Mouse (Mus musculus) liver, postnatal 0 days (tissue): ENCODE results near the gene Unc13c. TPM values are rescaled to one million over a fixed set of nuclear protein-coding genes. Genes with fewer than 3 reads are reported as not detected.

Experiments used
- ATAC-seq: fragments of 200-750 bp; cut with Nextera tagmentation; 2 replicates; pipeline ENCODE4 v1.8.0; 2017; ENCODE audit warnings: mild to moderate bottlenecking, moderate library complexity
- DNase-seq: peaks from one replicate; pipeline ENCODE4 v3.0.0-alpha.2; 2016
- H3K27ac ChIP-seq: fragments of 300-500 bp; sonication (generic); 2 replicates; pipeline ENCODE4 v1.5.1; 2014; ENCODE audit warnings: antibody characterized with exemption, moderate library complexity, mild to moderate bottlenecking, low read depth
- H3K27me3 ChIP-seq: fragments of 300-500 bp; sonication (generic); 2 replicates; pipeline ENCODE4 v1.6.1; 2014; ENCODE audit warnings: low read length, control low read depth, mixed read lengths; ENCODE audit not compliant: insufficient read depth
- H3K36me3 ChIP-seq: fragments of 300-500 bp; sonication (generic); replicated peaks from 2 replicates; pipeline ENCODE4 v1.6.1; 2014; ENCODE audit warnings: mild to moderate bottlenecking, control low read depth, low read length, moderate library complexity, mixed read lengths; ENCODE audit not compliant: insufficient read depth
- H3K4me1 ChIP-seq: fragments of 300-500 bp; sonication (generic); 2 replicates; pipeline ENCODE4 v1.6.1; 2014; ENCODE audit warnings: antibody characterized with exemption, mild to moderate bottlenecking, control low read depth; ENCODE audit not compliant: insufficient read depth
- H3K4me2 ChIP-seq: fragments of 300-500 bp; sonication (generic); 2 replicates; pipeline ENCODE4 v1.6.1; 2014; ENCODE audit warnings: low read depth, mild to moderate bottlenecking, low read length, moderate library complexity, mixed read lengths
- H3K4me3 ChIP-seq: fragments of 300-500 bp; sonication (generic); 2 replicates; pipeline ENCODE4 v1.5.1; 2014; ENCODE audit warnings: low read depth, low read length
- H3K9ac ChIP-seq: fragments of 300-500 bp; sonication (generic); replicated peaks from 2 replicates; pipeline ENCODE4 v1.6.1; 2014; ENCODE audit warnings: mild to moderate bottlenecking, moderate library complexity
- H3K9me3 ChIP-seq: fragments of 300-500 bp; sonication (generic); 2 replicates; pipeline ENCODE4 v1.6.1; 2016; ENCODE audit warnings: mild to moderate bottlenecking, control low read depth, low read length, mixed read lengths
- CTCF ChIP-seq: sonication (generic); IDR thresholded peaks from 2 replicates; pipeline ENCODE4 v1.5.1; 2016; ENCODE audit warnings: antibody characterized with exemption, low read depth
- EP300 ChIP-seq: IDR thresholded peaks from 2 replicates; pipeline ENCODE4 v1.6.1; 2016; ENCODE audit warnings: antibody characterized with exemption, low read depth, mild to moderate bottlenecking
- WGBS: fragments of 180-500 bp; shearing (Covaris S2); extraction: QIAGEN DNeasy Blood & Tissue Kit; methylation state at CpG from one replicate; pipeline ENCODE4 v1.1.7; 2014; ENCODE audit not compliant: insufficient replicate concordance; 5-methylcytosine and 5-hydroxymethylcytosine counted together
- polyA plus RNA-seq: library from polyadenylated mRNA; unstranded; fragments of >200 nt; fragmentation: Nextera tagmentation; extraction: Ambion mirVana; gene quantifications from 2 replicates; pipeline ENCODE4 v1.2.1, GENCODE M21; 2015

The Unc13c gene
- polyA plus RNA-seq, 1 experiment from 2014 or later: 0.04 TPM

DNA sequence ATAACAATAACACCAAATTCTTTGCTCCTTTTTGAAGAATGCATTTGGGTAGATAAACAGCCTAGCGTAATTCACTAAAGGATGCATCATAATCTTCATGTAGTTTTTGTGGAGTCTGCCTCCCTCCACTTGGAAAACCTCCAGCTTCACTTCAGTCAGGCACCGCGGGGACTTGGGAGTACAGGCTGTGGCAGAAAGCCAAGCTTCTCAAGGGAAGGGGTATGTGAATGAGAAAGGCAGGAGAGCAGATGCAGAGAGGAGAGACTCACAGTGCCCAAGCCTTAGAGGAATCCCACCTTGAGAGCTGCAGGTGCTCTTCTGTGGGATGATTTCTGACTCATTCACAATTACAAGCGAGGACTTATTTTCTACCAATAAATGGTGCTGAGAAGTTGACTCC lies 33.9 kb downstream of the Unc13c start:
- DNase-seq (no peak), ATAC-seq (no peak)
- 71% methylated on average over 4 of the region's 4 CpGs for WGBS
- Histone ChIP-seq H3K9me3 (no peaks in the 10 kb centered on the region), H3K4me2 (no peak overlapping the region), H3K4me3 (no peak overlapping the region), H3K36me3 (no peaks in the 10 kb centered on the region), H3K4me1 (no peaks in the 10 kb centered on the region), H3K9ac (no peak overlapping the region), H3K27me3 (no peaks in the 10 kb centered on the region), H3K27ac (no peak overlapping the region)
- no peak for TF ChIP-seq CTCF
- TF ChIP-seq EP300: no peak

GRCm38 (mm10) chr9:73931988-73932387 lies 36.8 kb downstream of the Unc13c start:
- WGBS: 84% methylated on average over 9 of the region's 9 CpGs
- Histone ChIP-seq H3K4me1 (no peaks in the 10 kb centered on the region), H3K9me3 (no peaks in the 10 kb centered on the region), H3K4me3 (no peak overlapping the region), H3K4me2 (no peak overlapping the region), H3K36me3 (no peaks in the 10 kb centered on the region), H3K27me3 (no peaks in the 10 kb centered on the region), H3K27ac (no peak overlapping the region), H3K9ac (no peak overlapping the region)
- no peak for DNase-seq
- ATAC-seq: no peak
- no peak for TF ChIP-seq EP300
- no peak for TF ChIP-seq CTCF

- H3K4me2 ChIP-seq: no peak overlapping the region
- no peaks in the 10 kb centered on the region for H3K4me1 ChIP-seq
- no peaks in the 10 kb centered on the region for H3K27me3 ChIP-seq
- H3K27ac ChIP-seq: no peak overlapping the region
- TF ChIP-seq CTCF: no peak
- no peak for TF ChIP-seq EP300
- no peaks in the 10 kb centered on the region for H3K9me3 ChIP-seq
- ATAC-seq: no peak
- WGBS: 52% methylated on average over 2 of the region's 2 CpGs
- H3K4me3 ChIP-seq: no peak overlapping the region
- H3K9ac ChIP-seq: no peak overlapping the region
- DNase-seq: no peak
- no peaks in the 10 kb centered on the region for H3K36me3 ChIP-seq
These were observed 41.5 kb downstream of the Unc13c start for GRCm38 (mm10) chr9:73927276-73927675.

DNA sequence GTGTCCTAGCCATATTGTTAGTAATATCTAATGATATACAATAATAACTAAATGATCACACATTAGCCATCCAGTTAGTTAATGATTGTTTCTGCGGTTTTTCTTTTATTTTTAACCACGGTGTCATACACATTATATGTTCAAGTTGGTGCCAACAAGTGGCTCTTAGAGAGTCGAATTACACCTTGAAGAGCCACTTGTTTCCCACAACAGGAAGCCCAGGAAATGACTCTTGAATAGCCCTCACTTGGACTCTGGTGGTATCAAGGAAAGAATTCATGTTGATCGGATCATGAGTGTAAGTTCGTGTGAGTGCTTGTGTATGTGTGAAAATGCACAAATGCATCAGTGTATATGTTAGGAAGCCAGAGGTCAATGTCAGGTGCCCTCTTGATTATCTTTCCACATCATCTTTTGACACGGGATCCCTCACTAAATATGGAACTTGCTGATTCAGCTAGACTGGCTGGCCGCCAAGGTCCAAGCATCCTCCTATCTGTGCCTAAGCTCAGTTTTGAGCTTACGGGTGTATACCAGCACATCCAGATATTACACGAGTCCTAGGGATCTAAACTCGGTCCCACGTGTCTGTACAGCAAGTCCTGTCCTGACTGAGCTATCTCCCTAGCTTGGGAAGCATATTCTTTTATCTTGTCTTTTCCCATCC lies 46.2 kb downstream of the Unc13c start:
- H3K4me2 ChIP-seq: no peak overlapping the region
- no peaks in the 10 kb centered on the region for H3K27me3 ChIP-seq
- ATAC-seq (no peak), DNase-seq (no peak)
- WGBS: 66% methylated on average over 11 of the region's 11 CpGs
- no peak overlapping the region for H3K27ac ChIP-seq
- H3K4me3 ChIP-seq: no peak overlapping the region
- no peaks in the 10 kb centered on the region for H3K4me1 ChIP-seq
- no peaks in the 10 kb centered on the region for H3K9me3 ChIP-seq
- H3K36me3 ChIP-seq: no peaks in the 10 kb centered on the region
- H3K9ac ChIP-seq: no peak overlapping the region
- no peak for TF ChIP-seq EP300
- TF ChIP-seq CTCF: no peak

DNA sequence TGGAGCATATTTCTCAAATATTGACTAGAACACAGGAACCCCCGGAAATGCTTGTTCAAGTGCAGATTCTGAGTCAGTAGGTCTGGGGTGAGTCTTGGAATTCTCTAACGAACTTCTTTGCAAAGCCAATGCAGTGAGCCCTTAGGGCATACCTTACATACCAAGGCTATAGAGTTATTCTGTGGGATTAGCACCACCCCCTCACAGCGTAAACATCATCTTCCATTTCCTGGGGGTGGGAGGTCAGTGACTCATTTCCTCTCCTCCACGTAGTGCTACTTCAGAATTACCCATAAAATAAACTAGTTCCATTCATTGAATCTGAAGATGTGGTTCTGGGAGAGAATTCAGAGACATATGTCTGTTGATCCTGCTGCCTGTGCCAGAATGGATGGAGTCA lies 62.8 kb downstream of the Unc13c start:
- ATAC-seq (no peak), DNase-seq (no peak)
- H3K27me3 ChIP-seq: no peaks in the 10 kb centered on the region
- H3K9me3 ChIP-seq: no peaks in the 10 kb centered on the region
- no peak overlapping the region for H3K27ac ChIP-seq
- H3K9ac ChIP-seq: no peak overlapping the region
- H3K4me2 ChIP-seq: no peak overlapping the region
- no peak overlapping the region for H3K4me3 ChIP-seq
- H3K4me1 ChIP-seq: no peaks in the 10 kb centered on the region
- WGBS: 62% methylated on average over 4 of the region's 4 CpGs
- no peaks in the 10 kb centered on the region for H3K36me3 ChIP-seq
- TF ChIP-seq CTCF (no peak), EP300 (no peak)

GRCm38 (mm10) chr9:73898516-73898915 lies 70.2 kb downstream of the Unc13c start:
- Histone ChIP-seq H3K4me1 (no peaks in the 10 kb centered on the region), H3K27ac (no peak overlapping the region), H3K36me3 (no peaks in the 10 kb centered on the region), H3K4me3 (no peak overlapping the region), H3K9ac (no peak overlapping the region), H3K4me2 (no peak overlapping the region), H3K9me3 (no peaks in the 10 kb centered on the region), H3K27me3 (no peaks in the 10 kb centered on the region)
- no peak for TF ChIP-seq EP300
- no peak for TF ChIP-seq CTCF
- 60% methylated on average over 3 of the region's 3 CpGs for WGBS
- ATAC-seq (no peak), DNase-seq (no peak)

DNA sequence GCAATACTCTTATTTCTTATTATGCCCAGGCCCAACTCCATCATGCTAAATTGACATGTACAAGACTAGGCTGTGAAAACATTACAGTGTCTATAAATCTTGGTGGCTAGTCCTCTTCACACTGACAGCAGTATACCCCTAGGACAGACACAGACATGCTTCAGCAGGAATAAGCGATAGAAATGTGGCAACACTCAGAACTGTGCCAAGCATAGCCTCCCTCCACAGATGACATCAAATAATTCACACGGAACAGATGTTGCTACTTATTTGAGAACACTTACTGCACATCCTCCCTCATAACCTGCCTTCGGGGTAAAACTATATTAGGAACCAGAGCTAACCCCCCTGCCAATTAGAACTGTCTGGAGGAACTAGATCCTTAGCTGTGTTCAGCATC lies 72.6 kb downstream of the Unc13c start:
- Histone ChIP-seq H3K27me3 (no peaks in the 10 kb centered on the region), H3K9me3 (no peaks in the 10 kb centered on the region), H3K4me3 (no peak overlapping the region), H3K27ac (no peak overlapping the region), H3K36me3 (no peaks in the 10 kb centered on the region), H3K4me1 (no peaks in the 10 kb centered on the region), H3K9ac (no peak overlapping the region), H3K4me2 (no peak overlapping the region)
- 78% methylated on average over 3 of the region's 3 CpGs for WGBS
- DNase-seq (no peak), ATAC-seq (no peak)
- TF ChIP-seq EP300 (no peak), CTCF (no peak)
